Mouse (Mus musculus): ENCODE results near the gene Cuedc1. TPM values are rescaled to one million over a fixed set of nuclear protein-coding genes. Genes with fewer than 3 reads are reported as not detected.

Gene Cuedc1
- polyA plus RNA-seq, 1 experiment from 2014 or later = 46.1 TPM

DNA sequence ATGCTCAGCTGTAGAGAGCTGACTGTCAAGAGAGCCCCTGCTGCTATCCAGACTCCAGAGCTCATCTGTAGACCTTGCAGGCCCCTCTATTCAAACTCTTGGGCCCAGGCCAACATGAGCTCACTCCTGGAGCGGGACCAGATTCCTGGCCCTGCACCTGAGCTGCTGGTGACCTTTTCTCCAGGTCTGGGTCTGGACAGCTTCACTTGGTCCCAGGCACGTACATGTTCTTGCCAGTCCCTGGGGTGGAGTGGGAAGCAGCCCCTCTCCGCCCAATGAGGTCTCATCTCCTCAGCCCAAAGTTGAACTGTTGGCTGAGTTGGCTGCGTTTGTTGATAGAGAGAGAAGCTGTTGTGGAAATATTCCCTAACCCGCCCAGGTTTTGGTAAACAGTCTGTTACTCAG, 61.0 kb downstream of the Cuedc1 start:
- peak overlapping the region; percentile 28; the same call in 1 of the 2 replicates for H3K27ac ChIP-seq (ENCODE audit: low read length)
- H3K9me3 ChIP-seq (replicated peaks; ENCODE audit: control insufficient read depth, low read length, poor library complexity, severe bottlenecking) = no peaks in the 10 kb centered on the region
- no peak for ATAC-seq
- WGBS = 80% methylated on average over 5 of the region's 5 CpGs
- H3K27me3 ChIP-seq (ENCODE audit: control insufficient read depth, insufficient read depth, low read depth, low read length) = no peaks in the 10 kb centered on the region
- no peaks in the 10 kb centered on the region for H3K36me3 ChIP-seq (ENCODE audit: control insufficient read depth, insufficient read depth, low read length)
- no peak overlapping the region for H3K9ac ChIP-seq (ENCODE audit: low read depth, low read length)
- peaks cover 46% of the 10 kb centered on the region for H3K4me1 ChIP-seq (ENCODE audit: control insufficient read depth, insufficient read depth, low read length)
- H3K4me2 ChIP-seq (ENCODE audit: low read length) = no peak overlapping the region
- H3K4me3 ChIP-seq (ENCODE audit: low read depth, low read length) = no peak overlapping the region

DNA sequence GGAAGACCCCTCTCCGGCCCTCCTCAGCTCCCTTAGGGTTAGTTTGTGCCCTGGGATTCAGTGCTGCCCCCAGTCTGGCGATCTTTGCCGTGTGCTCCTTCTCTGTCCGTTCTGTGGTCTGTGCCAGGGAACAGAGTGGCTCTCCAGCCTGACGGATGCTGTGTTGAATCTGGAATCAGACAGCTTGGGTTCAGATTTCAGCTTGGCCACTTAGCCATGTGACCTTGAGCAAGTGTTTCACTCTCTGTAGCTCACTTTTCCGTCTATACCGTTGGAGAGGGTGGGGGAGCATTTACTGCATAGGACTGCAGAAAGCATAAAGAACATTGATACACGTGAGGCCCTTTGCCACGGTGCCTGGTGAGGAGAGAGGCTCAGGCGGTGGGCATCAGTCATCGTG, 61.5 kb downstream of the Cuedc1 start:
- 72% methylated on average over 11 of the region's 11 CpGs for WGBS
- no peak for ATAC-seq
- Histone ChIP-seq H3K4me2 (ENCODE audit: low read length) (no peak overlapping the region), H3K27me3 (ENCODE audit: control insufficient read depth, insufficient read depth, low read depth, low read length) (no peaks in the 10 kb centered on the region), H3K9ac (ENCODE audit: low read depth, low read length) (no peak overlapping the region), H3K27ac (ENCODE audit: low read length) (peak overlapping the region; percentile 53), H3K9me3 (replicated peaks; ENCODE audit: control insufficient read depth, low read length, poor library complexity, severe bottlenecking) (no peaks in the 10 kb centered on the region), H3K4me1 (ENCODE audit: control insufficient read depth, insufficient read depth, low read length) (peaks cover 45% of the 10 kb centered on the region), H3K4me3 (ENCODE audit: low read depth, low read length) (no peak overlapping the region), H3K36me3 (ENCODE audit: control insufficient read depth, insufficient read depth, low read length) (no peaks in the 10 kb centered on the region)

DNA sequence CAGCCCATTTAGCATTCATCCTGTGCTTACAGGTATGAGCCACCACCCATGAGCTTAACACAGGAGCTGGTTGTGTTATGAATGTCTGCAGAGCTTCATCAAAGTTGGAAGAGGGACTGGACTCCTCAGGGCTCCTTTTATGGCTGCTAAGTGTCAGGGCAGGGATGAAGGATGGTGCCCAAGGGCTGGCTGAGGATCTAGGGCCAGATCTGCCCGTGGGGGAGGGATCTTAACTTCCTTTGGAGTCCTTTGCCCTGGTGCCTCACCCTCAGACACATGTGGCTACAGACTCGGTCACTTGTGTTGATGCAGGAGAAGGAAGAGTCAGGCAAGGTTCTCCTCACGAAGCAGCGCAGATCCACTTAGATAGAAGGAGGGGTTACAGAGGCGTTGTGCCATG, 62.5 kb downstream of the Cuedc1 start:
- H3K27ac ChIP-seq (ENCODE audit: low read length) = peak overlapping the region; percentile 92
- WGBS = 41% methylated on average over 5 of the region's 5 CpGs

DNA sequence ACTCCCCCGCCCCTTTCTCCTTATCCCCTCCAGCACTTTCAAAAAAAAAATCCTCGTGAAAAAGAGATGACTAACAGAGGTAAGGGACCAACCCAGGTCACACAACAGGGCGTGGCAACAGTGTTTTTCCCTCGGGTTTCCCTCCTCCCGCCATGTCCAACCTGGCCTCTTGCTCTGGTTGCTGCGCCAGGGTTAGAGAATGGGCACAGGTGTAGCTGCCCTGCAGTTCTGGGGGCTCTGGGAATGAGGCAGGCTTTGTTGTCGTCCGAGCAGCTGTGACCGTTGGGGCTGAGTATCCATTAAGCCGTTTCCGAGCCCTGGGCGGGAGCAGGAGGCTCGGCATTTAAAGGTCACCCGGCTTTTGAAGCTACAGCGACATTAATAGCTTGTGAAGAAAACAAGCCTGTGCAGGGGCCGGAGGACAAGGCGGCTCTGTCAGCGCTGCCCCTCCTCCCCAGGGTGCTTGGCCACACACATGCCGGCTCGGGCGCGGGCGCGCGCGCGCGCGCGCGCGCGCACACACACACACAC, 63.3 kb downstream of the Cuedc1 start:
- Histone ChIP-seq H3K27me3 (ENCODE audit: control insufficient read depth, insufficient read depth, low read depth, low read length) (no peaks in the 10 kb centered on the region), H3K36me3 (ENCODE audit: control insufficient read depth, insufficient read depth, low read length) (no peaks in the 10 kb centered on the region), H3K9ac (ENCODE audit: low read depth, low read length) (peak overlapping the region; percentile 77), H3K9me3 (replicated peaks; ENCODE audit: control insufficient read depth, low read length, poor library complexity, severe bottlenecking) (no peaks in the 10 kb centered on the region), H3K4me1 (ENCODE audit: control insufficient read depth, insufficient read depth, low read length) (peaks cover 41% of the 10 kb centered on the region), H3K4me2 (ENCODE audit: low read length) (peak overlapping the region; percentile 84), H3K27ac (ENCODE audit: low read length) (peak overlapping the region; percentile 92), H3K4me3 (ENCODE audit: low read depth, low read length) (peak overlapping the region; percentile 45)
- WGBS = under 1% methylated on average over 18 of the region's 33 CpGs
- peak; percentile 75 for ATAC-seq

More for the DNA sequence above, 62.5 kb downstream of the Cuedc1 start:
- no peak for ATAC-seq
- H3K9ac ChIP-seq (ENCODE audit: low read depth, low read length) = no peak overlapping the region
- H3K4me3 ChIP-seq (ENCODE audit: low read depth, low read length) = no peak overlapping the region
- no peaks in the 10 kb centered on the region for H3K36me3 ChIP-seq (ENCODE audit: control insufficient read depth, insufficient read depth, low read length)
- no peaks in the 10 kb centered on the region for H3K27me3 ChIP-seq (ENCODE audit: control insufficient read depth, insufficient read depth, low read depth, low read length)
- H3K4me2 ChIP-seq (ENCODE audit: low read length) = no peak overlapping the region
- no peaks in the 10 kb centered on the region for H3K9me3 ChIP-seq (replicated peaks; ENCODE audit: control insufficient read depth, low read length, poor library complexity, severe bottlenecking)
- H3K4me1 ChIP-seq (ENCODE audit: control insufficient read depth, insufficient read depth, low read length) = peaks cover 44% of the 10 kb centered on the region

DNA sequence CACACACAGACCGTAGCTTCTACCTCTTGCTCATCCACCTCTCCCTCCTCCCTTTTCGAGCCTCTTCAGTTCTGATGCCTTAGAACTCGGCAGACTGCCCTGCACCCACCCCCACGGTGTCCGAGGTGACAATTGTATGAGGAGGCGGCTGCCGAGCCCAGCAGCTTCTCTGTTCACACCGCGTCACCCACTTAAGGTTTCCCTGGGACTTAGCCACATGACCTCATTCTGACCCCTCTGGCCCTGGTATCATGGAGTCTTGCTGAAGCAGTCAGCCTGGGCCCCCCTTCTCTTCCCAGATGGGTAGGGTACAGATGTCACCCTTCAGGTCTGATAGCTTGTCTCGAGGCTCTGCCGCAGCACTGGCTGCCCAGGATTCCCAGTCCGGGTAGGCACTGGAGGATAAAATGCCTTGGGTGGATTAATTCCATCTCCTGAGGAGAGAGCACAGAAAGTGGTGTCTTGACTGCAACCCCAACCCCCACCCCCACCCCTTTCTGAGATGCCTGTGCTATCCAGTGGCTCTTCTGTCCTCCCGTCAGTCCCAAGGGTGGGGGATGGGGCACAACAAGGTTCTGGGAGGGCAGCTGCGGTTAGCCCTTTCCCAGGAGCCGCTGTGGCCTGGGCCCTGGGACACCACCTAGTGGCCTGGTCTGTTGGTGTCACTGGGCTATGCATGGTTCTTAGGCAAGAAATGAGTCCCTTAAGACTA, 63.9 kb downstream of the Cuedc1 start:
- peak; percentile 68 for ATAC-seq
- Histone ChIP-seq H3K36me3 (ENCODE audit: control insufficient read depth, insufficient read depth, low read length) (no peaks in the 10 kb centered on the region), H3K9ac (ENCODE audit: low read depth, low read length) (peak overlapping the region; percentile 77), H3K27me3 (ENCODE audit: control insufficient read depth, insufficient read depth, low read depth, low read length) (no peaks in the 10 kb centered on the region), H3K9me3 (replicated peaks; ENCODE audit: control insufficient read depth, low read length, poor library complexity, severe bottlenecking) (no peaks in the 10 kb centered on the region), H3K4me1 (ENCODE audit: control insufficient read depth, insufficient read depth, low read length) (peaks cover 40% of the 10 kb centered on the region), H3K4me2 (ENCODE audit: low read length) (peak overlapping the region; percentile 84), H3K27ac (ENCODE audit: low read length) (peak overlapping the region; percentile 92), H3K4me3 (ENCODE audit: low read depth, low read length) (peak overlapping the region; percentile 45)
- under 1% methylated on average over 12 of the region's 15 CpGs for WGBS

DNA sequence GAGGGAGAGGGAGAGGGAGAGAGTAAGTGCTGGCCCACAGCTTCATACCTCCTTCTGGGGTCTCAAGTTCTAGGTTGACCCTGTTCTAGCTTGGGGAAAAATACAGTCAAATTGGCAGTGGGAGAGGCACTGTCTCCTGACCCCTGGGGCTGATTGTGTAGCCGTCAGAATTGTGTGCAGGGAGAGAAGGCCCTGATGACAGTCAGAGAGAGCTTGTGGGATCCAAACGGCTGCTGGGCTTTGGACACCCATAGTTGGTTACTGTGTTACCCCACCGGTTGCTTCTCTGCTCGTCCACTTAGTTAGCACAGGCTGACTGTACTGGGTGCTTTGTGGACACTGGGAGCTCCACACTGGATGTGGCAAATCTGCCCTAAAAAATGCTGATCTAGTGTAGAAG, 64.9 kb downstream of the Cuedc1 start:
- Histone ChIP-seq H3K36me3 (ENCODE audit: control insufficient read depth, insufficient read depth, low read length) (no peaks in the 10 kb centered on the region), H3K4me1 (ENCODE audit: control insufficient read depth, insufficient read depth, low read length) (peaks cover 40% of the 10 kb centered on the region), H3K27me3 (ENCODE audit: control insufficient read depth, insufficient read depth, low read depth, low read length) (no peaks in the 10 kb centered on the region), H3K4me3 (ENCODE audit: low read depth, low read length) (no peak overlapping the region), H3K27ac (ENCODE audit: low read length) (peak overlapping the region; percentile 22; the same call in 1 of the 2 replicates), H3K4me2 (ENCODE audit: low read length) (no peak overlapping the region), H3K9ac (ENCODE audit: low read depth, low read length) (no peak overlapping the region), H3K9me3 (replicated peaks; ENCODE audit: control insufficient read depth, low read length, poor library complexity, severe bottlenecking) (no peaks in the 10 kb centered on the region)
- no peak for ATAC-seq
- WGBS = 53% methylated on average over 4 of the region's 4 CpGs

DNA sequence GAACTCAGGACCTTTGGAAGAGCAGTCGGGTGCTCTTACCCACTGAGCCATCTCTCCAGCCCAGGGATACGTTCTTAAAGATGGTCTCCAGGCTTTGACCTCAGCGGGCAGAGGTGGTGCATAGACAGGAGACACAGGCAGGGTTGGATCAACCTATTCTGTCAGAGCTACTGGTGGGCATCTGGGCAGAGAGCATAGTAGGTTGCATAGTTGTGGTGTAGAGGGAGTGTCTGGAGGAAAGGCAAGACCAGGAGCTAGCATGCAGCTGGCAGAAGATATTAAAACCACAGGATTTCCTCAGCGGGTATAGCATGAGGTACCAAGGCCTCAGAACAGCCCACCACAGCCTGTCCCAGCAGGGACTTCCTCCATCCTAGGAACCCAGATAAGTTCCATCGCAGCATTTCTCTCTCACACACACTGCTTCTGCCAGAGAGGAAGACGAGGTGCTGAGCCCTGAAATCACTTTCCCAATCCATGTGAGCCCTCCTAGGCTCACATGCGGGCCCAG, 66.4 kb downstream of the Cuedc1 start:
- Histone ChIP-seq H3K4me2 (ENCODE audit: low read length) (no peak overlapping the region), H3K4me3 (ENCODE audit: low read depth, low read length) (no peak overlapping the region), H3K36me3 (ENCODE audit: control insufficient read depth, insufficient read depth, low read length) (no peaks in the 10 kb centered on the region), H3K9me3 (replicated peaks; ENCODE audit: control insufficient read depth, low read length, poor library complexity, severe bottlenecking) (no peaks in the 10 kb centered on the region), H3K9ac (ENCODE audit: low read depth, low read length) (no peak overlapping the region), H3K27me3 (ENCODE audit: control insufficient read depth, insufficient read depth, low read depth, low read length) (no peaks in the 10 kb centered on the region; the same call in 1 of the 2 replicates), H3K4me1 (ENCODE audit: control insufficient read depth, insufficient read depth, low read length) (peaks cover 34% of the 10 kb centered on the region), H3K27ac (ENCODE audit: low read length) (no peak overlapping the region)
- no peak for ATAC-seq
- 87% methylated on average over 7 of the region's 7 CpGs for WGBS

DNA sequence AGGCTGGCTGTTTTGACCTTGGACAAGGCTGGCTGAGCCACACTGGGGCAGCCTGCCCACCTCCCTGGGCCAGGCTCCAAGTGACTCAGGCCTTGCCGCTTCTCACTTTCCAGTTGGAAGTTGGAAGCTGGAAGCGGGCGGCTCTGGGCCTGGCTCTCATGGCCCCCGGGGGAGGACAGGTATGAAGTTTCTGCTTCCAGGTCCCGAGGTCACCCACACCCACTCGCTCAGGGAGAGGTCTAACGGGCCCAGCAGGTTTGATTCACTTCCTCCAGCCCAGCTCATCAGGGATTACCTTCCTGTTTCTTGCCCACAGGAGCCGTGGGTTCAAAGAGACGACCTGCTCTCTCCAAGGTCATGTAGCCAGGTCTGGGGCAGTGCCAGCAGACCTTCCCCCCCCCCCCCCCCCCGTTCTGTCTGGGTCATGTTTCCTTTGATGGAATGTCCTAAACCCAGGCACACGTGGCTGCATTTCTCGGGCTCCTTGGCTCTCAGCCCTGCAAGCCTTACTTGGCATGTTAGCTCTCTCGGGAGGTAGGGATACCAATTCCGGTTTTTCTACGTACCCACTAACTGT, 67.0 kb downstream of the Cuedc1 start:
- Histone ChIP-seq H3K36me3 (ENCODE audit: control insufficient read depth, insufficient read depth, low read length) (no peaks in the 10 kb centered on the region), H3K4me1 (ENCODE audit: control insufficient read depth, insufficient read depth, low read length) (peaks cover 28% of the 10 kb centered on the region), H3K4me3 (ENCODE audit: low read depth, low read length) (no peak overlapping the region), H3K9ac (ENCODE audit: low read depth, low read length) (no peak overlapping the region), H3K27ac (ENCODE audit: low read length) (no peak overlapping the region), H3K9me3 (replicated peaks; ENCODE audit: control insufficient read depth, low read length, poor library complexity, severe bottlenecking) (no peaks in the 10 kb centered on the region), H3K27me3 (ENCODE audit: control insufficient read depth, insufficient read depth, low read depth, low read length) (no peaks in the 10 kb centered on the region; the same call in none of the 2 replicates), H3K4me2 (ENCODE audit: low read length) (no peak overlapping the region)
- 55% methylated on average over 14 of the region's 15 CpGs for WGBS
- no peak for ATAC-seq

All from midbrain, embryonic 16.5 days (tissue).